Mouse (Mus musculus) cerebellum, adult 9-10 months (tissue): ENCODE measurements around the gene Tet3.
A peak's percentile ranks its signal among the peaks of the same experiment; 100 is the strongest.

Experiments used
- DNase-seq: peaks from one replicate; pipeline ENCODE4 v3.0.0; 2022

Gene Tet3

DNA sequence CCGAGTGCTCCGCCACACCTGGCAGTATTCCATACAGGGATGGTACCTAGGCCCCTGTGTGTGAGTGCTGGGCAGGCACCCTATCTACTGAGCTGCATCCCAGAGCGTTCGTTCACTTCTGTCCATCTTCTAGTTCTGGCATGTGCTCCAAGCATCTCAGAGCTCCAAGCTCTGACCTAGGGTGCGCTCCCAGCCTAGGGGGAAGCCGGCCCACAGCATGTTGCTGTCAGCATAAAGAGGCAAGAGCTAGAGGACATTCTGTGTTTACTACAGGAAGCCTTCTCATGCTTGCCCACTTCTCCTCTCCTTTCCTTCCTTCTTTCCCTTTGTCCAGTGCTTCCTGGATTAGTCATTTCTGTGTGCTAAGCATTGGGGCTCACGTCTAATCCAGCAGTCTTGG is 16.5 kb upstream of the Tet3 start:
- DNase-seq = no peak

GRCm38 (mm10) chr6:83473240-83473639 is 14.4 kb upstream of the Tet3 start:
- peak; percentile 71 for DNase-seq

DNA sequence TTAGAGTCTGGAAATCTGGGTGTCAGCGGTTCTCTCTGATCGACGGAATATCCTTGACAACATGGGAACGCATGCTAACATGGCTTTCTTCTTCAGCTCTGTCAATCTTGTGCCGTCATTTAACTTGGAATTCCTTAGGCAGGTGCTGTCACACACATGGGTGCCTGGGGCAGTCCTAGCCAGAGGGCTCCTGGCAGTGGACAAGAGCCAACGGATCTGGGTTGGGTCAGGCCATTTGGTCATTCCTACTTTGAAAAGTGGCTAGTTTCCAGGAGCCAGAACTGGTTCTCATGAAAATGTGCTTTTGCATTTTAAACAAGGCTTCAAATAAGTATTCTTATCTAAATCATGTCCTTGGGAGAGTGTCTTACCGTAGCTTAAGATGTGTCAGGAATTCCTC is 12.9 kb upstream of the Tet3 start:
- DNase-seq = no peak

- DNase-seq = no peak
Observed at GRCm38 (mm10) chr6:83464011-83464410, 5.1 kb upstream of the Tet3 start.

GRCm38 (mm10) chr6:83456984-83457810 is 1.7 kb downstream of the Tet3 start:
- DNase-seq = no peak

DNA sequence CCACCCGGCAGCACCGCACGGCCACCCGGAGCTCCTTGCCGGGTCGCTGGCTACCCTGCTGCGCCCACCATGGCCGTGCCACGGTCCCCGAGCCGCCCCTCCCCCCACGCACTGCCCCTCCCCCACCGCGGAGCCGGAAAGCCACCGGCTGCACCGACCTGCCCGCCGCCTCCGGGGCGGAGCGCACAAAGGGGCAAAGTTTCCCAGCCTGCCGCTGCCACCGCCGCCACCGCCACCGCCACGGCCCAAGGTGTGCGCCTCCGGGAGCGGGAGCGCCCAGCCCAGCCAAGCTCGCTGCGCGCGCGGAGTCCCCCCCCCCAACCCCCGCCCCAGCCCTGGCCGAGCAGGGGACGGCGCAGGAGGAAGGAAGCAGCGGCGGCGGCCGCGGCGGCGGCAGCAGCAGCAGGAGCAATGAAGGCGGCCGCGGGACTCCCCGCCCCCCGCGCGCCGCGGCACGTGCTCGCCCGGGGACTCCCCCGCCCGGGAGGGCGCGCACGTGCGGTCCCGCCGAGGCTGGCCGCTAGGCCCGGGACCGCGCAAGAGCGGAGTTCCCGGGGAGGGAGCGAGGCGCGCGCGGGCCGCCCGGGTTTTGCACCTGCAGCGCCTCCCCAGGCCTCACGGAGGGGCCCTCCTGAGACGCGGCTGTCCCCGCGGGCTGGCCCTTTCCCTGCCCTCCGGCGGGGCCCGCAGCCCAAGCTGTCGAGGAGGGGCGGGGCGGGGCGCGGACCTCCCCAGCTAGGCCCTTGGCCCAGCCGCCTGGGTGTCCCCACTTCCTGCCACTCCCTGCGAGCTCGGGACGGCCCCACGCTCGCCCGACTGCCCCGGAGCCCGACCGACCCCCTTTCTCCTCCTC is 2.5 kb downstream of the Tet3 start:
- DNase-seq = no peak

DNA sequence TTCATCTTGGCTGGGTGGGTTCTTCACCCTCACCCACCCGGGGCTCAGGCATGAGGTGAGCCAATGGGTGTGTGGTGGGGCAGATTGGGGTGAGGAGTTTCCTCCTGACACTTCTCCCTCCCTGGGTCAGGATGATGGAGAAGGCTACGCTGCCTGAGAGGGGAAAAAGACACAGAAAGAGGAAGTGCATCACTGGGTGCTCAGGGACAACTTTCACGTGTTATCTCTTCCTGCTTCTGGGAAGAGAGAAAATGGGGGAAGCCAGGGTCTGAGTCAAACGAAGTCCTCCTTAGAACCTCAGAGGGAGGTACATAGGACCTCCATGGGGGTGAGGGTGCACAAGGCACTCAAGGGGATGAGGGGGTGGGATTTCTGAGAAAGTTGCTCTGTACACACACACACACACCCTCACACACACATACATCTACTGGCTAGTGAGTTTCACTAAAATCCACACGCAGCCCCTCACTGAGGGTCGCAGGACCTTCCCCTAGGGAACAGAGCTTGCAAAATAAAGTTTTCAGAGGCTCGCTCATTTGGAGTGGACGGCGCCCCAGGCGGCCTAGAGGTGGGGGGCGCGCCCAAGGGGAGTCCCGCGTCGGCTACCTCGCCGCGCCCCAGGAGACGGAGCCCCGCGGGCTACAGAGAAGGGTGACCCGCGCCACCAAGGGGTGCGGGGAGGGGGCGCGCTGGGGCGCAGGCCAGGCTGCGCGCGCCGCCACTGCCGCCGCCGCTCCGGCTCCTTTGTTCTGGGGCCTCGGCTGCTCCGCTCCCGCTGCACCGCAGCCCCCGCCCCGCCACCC is 3.4 kb downstream of the Tet3 start:
- peak; percentile 49 for DNase-seq

DNA sequence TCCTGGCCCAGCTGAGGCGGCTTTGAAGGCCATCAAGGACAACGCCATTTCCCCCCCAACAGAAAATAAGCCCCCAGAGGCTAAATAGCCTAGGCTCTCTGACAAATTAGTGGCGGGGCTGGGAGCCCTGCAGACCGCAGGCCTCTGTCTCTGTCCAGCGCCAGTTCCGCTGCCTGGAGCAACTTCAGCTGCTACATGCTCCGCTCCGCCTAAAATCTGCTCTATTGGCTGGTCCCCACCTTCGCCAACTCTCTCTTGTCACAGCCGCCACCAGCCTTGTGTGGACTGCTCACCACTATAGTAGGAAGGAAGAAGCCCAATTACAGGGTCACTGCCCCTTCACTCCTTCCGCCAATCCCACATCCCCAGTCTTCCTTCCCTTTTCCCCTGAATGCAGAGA is 5.2 kb downstream of the Tet3 start:
- DNase-seq = no peak

GRCm38 (mm10) chr6:83450451-83451303 is 8.2 kb downstream of the Tet3 start:
- no peak for DNase-seq

- no peak for DNase-seq
Observed at GRCm38 (mm10) chr6:83449440-83449839, 9.4 kb downstream of the Tet3 start.

- no peak for DNase-seq
Observed at GRCm38 (mm10) chr6:83448911-83449310, 10.0 kb downstream of the Tet3 start.

GRCm38 (mm10) chr6:83447031-83447430 is 11.9 kb downstream of the Tet3 start:
- DNase-seq = no peak

DNA sequence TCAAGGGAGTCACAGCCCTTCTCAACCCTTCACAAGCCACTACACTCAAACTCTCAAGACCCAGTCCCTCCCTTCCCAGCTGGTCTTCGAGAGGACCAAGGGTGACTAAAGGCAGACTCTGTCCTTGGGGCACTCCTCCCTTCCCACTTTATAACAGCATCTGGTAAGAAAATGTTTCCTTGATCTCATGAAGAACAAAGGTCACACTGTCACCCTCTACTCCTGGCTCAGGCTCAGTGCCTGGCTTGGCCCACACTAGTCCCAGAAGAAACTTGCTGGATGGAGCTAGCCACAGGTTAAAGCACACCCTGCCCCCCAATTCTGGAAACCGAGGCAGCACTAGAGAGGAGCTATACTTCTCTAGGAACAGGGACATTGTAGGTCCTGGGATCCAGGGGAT is 13.1 kb downstream of the Tet3 start:
- DNase-seq = no peak

DNA sequence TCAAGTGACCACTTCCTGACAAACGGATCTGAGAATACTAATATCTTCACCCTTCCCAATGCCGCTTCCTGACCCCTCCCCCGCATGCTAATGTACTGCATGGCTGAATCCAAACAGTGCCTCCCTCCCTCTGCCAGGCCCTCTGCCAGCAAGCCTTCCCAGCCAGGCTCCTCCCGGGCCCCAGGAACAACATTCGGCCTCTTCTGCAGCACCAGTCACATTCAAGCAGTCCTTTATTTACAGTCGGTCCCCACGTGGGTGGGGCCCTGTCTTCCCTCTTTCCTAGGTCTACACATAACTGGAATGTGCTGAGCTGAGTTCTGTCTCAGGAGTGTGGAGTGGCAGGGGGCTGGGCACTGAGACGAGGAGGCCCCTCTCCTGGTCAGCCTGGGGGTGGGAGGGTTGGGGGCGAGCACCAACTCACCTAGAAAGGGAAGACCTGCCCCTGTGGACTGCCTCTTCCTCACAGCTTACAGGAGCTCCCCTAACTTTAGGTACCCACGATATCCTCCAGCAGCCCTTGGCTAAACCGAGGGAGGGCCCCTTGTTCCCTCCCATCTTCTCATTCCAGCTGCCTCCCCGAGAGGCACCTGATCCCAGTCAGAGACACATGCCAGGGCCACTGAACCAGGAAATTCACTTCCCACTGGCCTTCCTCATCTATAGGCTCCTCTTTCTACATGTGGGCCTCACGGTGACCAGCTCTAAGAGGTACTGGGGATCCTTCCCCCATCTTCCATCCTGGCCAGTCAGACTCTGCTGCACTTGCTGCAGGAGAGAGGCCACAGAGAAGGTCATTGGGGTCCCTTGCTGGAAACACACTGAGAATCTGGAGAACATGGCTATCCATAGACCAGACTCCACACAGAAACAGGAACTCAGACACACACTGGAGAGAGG is 15.2 kb downstream of the Tet3 start:
- DNase-seq = peak; percentile 86

- peak; percentile 65 for DNase-seq
Observed at GRCm38 (mm10) chr6:83442639-83443038, 16.2 kb downstream of the Tet3 start.

GRCm38 (mm10) chr6:83441259-83442061 is 17.4 kb downstream of the Tet3 start:
- peak; percentile 83 for DNase-seq

GRCm38 (mm10) chr6:83440510-83441258 is 18.2 kb downstream of the Tet3 start:
- DNase-seq = peak; percentile 81

DNA sequence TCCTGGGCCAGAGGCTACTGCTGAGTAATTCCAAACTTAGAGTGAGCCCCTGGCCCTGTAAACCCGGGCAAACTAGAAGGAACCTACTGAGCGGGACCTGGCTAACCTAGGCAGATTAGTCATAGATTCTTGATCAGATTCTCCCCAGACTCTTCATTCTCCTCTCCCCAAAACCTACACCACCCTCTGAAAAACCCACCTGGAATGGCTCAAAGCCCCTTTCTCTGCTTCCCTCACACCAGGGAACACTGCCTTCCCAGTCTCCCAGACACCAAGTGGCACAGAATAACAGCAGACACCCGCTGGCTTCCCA is 18.7 kb downstream of the Tet3 start:
- no peak for DNase-seq

- peak; percentile 77 for DNase-seq
Observed at GRCm38 (mm10) chr6:83439781-83440180, 19.1 kb downstream of the Tet3 start.
